Mouse (Mus musculus) neural tube, embryonic 15.5 days (tissue): ENCODE results near the gene Sdhc. TPM values are rescaled to one million over a fixed set of nuclear protein-coding genes. Genes with fewer than 3 reads are reported as not detected.
A peak's percentile ranks its signal among the peaks of the same experiment; 100 is the strongest.

ENCODE experiments used
- ATAC-seq: fragments of 200-750 bp; cut with Nextera tagmentation; 2 replicates; pipeline ENCODE4 v1.8.0; 2017; ENCODE audit warnings: mild to moderate bottlenecking, moderate TSS enrichment, moderate library complexity; ENCODE audit not compliant: low FRiP score
- H3K27ac ChIP-seq: fragments of 300-500 bp; sonication (generic); replicated peaks from 2 replicates; pipeline ENCODE4 v1.5.1; 2015; ENCODE audit warnings: mild to moderate bottlenecking, inconsistent platforms
- H3K27me3 ChIP-seq: fragments of 300-500 bp; sonication (generic); replicated peaks from 2 replicates; pipeline ENCODE4 v1.6.1; 2015; ENCODE audit warnings: inconsistent platforms
- H3K36me3 ChIP-seq: fragments of 300-500 bp; sonication (generic); 2 replicates; pipeline ENCODE4 v1.6.1; 2015; ENCODE audit warnings: inconsistent platforms
- H3K4me1 ChIP-seq: fragments of 300-500 bp; sonication (generic); 2 replicates; pipeline ENCODE4 v1.6.1; 2015; ENCODE audit warnings: inconsistent platforms
- H3K4me2 ChIP-seq: fragments of 300-500 bp; sonication (generic); 2 replicates; pipeline ENCODE4 v1.6.1; 2015; ENCODE audit warnings: inconsistent platforms, mild to moderate bottlenecking, moderate library complexity
- H3K4me3 ChIP-seq: fragments of 300-500 bp; sonication (generic); replicated peaks from 2 replicates; pipeline ENCODE4 v1.5.1; 2015; ENCODE audit warnings: mild to moderate bottlenecking, inconsistent platforms
- H3K9ac ChIP-seq: fragments of 300-500 bp; sonication (generic); replicated peaks from 2 replicates; pipeline ENCODE4 v1.6.1; 2015; ENCODE audit warnings: mild to moderate bottlenecking, inconsistent platforms
- H3K9me3 ChIP-seq: fragments of 300-500 bp; sonication (generic); replicated peaks from 2 replicates; pipeline ENCODE4 v1.6.1; 2016; ENCODE audit warnings: inconsistent platforms
- WGBS: fragments of 180-500 bp; shearing (Covaris S2); methylation state at CpG from one replicate; pipeline ENCODE4 v1.1.7; 2015; ENCODE audit warnings: mixed read lengths; 5-methylcytosine and 5-hydroxymethylcytosine counted together
- polyA plus RNA-seq: library from polyadenylated mRNA; unstranded; fragments of >200 nt; fragmentation: Nextera tagmentation; extraction: Ambion mirVana; gene quantifications from 2 replicates; pipeline ENCODE4 v1.2.1, GENCODE M21; 2015

The Sdhc gene
- polyA plus RNA-seq = 311 and 314 TPM in 2 replicates

DNA sequence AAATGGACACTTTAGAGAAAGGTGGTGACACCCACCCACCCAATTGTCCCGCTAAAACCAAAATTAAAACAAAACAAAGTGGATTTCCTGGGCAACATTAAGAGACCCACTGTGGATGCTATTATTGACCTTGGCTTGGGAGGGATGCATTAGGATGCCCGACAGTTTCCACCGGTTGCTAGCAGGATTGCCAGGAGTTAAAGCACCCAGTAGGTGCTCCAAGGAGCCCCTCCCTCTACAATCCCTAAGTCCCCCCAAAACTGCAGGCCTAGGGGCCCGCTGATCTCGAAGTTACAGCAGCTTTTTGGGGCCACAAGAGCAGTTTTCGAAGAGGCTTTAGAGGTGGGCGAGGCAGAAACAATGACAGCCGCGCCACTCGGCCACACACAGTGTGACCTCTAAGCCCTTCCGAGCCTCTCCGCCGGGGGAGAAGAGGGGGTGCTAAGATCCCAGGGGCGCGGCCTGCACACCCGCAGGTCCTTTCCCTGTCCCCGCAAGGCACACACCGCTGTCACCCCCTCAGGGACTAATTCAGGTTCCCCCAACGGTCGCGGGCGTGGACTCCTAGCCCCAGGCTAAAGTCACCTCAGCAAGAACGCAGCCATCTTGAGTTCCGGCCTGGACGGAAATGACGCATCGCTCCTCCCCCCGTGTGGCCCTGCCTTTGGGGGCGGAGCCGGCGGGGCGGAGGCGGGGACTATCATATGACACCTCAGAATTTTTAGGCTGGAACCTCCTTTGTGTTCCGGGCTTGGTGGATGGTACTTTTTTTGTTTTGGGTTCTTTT, at the start of gene Sdhc, which contains the start of gene Mpz:
Sdhc (minus strand) TSS at position 630 of the 787 bp plus-strand sequence.
Mpz (plus strand) TSS at position 738 of the 787 bp plus-strand sequence.
- ATAC-seq = peak; percentile 98
- Histone ChIP-seq H3K27ac (peak within 1 kb of the TSS; percentile 87), H3K36me3 (peaks cover 3% of the 10 kb centered on the region; the same call in 1 of the 2 replicates), H3K4me2 (peak within 1 kb of the TSS; percentile 82), H3K9ac (peak within 1 kb of the TSS; percentile 79), H3K4me3 (peak within 1 kb of the TSS; percentile 63), H3K9me3 (no peaks in the 10 kb centered on the region), H3K27me3 (no peaks in the 10 kb centered on the region), H3K4me1 (peaks cover 20% of the 10 kb centered on the region)
- WGBS = under 1% methylated on average over 34 of the region's 34 CpGs

DNA sequence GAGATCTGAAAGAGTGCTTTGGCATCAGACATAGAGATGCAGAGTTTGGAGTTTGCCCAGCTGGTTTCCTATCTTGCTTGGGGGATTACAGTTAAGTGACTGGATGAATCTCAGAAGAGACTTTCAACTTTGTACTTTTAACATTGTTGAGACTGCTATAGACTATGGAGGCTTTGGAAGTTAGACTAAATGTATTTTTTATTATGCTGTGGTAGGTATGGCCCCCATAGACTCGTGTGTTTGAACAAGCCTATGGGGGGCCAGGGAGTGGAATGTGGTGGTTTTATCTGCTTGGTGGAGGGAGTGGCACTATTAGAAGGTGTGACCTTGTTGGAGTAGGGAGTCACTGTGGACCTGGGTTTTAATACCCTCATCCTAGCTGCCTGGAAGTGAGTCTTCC, 49.1 kb upstream of the Sdhc start:
- ATAC-seq = no peak
- peaks cover 16% of the 10 kb centered on the region for H3K4me1 ChIP-seq
- no peak overlapping the region for H3K4me2 ChIP-seq
- 71% methylated on average over 1 of the region's 1 CpGs for WGBS
- no peaks in the 10 kb centered on the region for H3K36me3 ChIP-seq
- H3K9me3 ChIP-seq = no peaks in the 10 kb centered on the region
- peaks cover 28% of the 10 kb centered on the region for H3K27me3 ChIP-seq
- no peak overlapping the region for H3K4me3 ChIP-seq
- no peak overlapping the region for H3K27ac ChIP-seq
- no peak overlapping the region for H3K9ac ChIP-seq

DNA sequence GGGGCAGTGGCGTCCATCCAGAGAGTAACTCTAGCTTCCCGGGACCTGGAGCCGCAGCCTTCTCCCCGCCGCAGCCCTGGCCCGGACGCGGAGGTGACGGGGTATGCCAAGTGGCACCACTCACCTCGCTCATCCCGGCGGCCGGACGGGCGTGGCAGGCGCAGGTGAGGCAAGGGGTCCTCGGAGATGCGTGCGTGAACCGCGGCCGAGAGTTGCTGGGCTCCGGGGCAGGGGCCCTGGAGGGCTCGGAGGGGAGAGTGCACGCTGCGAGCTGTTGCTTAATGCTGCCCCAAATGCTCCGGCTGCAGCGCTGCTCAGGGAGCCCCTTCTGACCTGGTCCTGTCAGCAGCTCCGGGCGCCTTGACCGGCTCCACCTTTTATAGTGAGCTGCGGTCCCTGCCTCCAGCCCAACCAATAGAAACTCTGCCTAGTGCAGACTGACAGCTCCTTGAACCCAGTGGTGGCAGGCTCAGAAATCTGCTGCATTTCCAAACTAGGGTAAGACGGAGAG, 45.5 kb upstream of the Sdhc start, which contains the start of gene Pcp4l1:
Pcp4l1 (minus strand) TSS at position 382 of the 511 bp plus-strand sequence.
- Histone ChIP-seq H3K9me3 (no peaks in the 10 kb centered on the region), H3K4me3 (peak within 1 kb of the TSS; percentile 58), H3K9ac (peak within 1 kb of the TSS; percentile 61), H3K4me1 (peaks cover 39% of the 10 kb centered on the region), H3K27me3 (peaks cover 36% of the 10 kb centered on the region), H3K27ac (peak within 1 kb of the TSS; percentile 24; the same call in 1 of the 2 replicates), H3K36me3 (no peaks in the 10 kb centered on the region), H3K4me2 (peak within 1 kb of the TSS; percentile 99)
- under 1% methylated on average over 33 of the region's 33 CpGs for WGBS
- ATAC-seq = peak; percentile 71

DNA sequence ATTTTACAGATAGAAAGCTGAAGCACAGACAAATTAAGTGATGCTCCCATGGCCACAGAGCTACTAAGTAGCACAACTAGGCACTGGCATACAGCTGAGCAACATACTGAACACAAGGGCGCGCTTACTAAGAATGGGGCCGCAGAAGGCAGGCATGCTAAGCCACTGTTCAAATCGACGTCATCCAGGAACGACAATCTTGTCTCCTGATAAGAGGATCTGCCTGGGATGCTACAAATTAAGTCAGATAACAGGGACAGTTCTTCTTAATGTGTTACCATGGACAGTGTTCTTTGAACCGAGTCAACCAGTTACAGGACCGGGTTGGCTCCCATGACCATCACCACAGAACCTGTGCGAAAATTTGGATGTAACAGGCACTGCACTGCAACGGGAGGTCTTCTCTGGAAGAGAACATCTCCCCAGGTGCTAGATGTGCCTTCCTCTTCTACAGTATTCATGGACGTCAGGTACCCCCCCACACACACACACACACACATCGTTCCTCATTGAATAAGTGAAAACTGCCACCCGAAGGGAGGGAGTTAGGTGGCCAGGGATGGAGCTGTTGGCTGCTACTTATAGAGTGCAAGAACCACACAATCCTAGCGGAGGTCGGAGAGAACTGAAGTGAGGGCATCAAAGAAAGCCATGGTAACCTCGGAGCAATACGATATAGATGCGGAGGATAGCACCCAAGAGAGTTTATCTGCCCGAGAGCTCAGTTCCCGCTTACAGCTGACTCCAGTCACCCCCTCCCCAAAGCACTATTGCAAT, 44.8 kb upstream of the Sdhc start:
- ATAC-seq = peak; percentile 47; the same call in 1 of the 2 replicates
- peak overlapping the region; percentile 99 for H3K4me2 ChIP-seq
- WGBS = 6% methylated on average over 20 of the region's 20 CpGs
- peak overlapping the region; percentile 58 for H3K4me3 ChIP-seq
- H3K9ac ChIP-seq = peak overlapping the region; percentile 61
- H3K27ac ChIP-seq = 0 out of 2 replicates have a peak overlapping the region, but pooled peaks have one; percentile 24
- H3K9me3 ChIP-seq = no peaks in the 10 kb centered on the region
- no peaks in the 10 kb centered on the region for H3K36me3 ChIP-seq
- peaks cover 39% of the 10 kb centered on the region for H3K4me1 ChIP-seq
- H3K27me3 ChIP-seq = peaks cover 36% of the 10 kb centered on the region

GRCm38 (mm10) chr1:171193911-171194830, 43.8 kb upstream of the Sdhc start:
- WGBS = 28% methylated on average over 11 of the region's 11 CpGs
- peaks cover 46% of the 10 kb centered on the region for H3K4me1 ChIP-seq
- peak overlapping the region; percentile 58 for H3K4me3 ChIP-seq
- peak overlapping the region; percentile 51 for H3K27ac ChIP-seq
- no peaks in the 10 kb centered on the region for H3K9me3 ChIP-seq
- no peak overlapping the region for H3K9ac ChIP-seq
- no peak; the same call in 1 of the 2 replicates for ATAC-seq
- H3K27me3 ChIP-seq = peaks cover 36% of the 10 kb centered on the region
- H3K36me3 ChIP-seq = no peaks in the 10 kb centered on the region
- peak overlapping the region; percentile 99 for H3K4me2 ChIP-seq

DNA sequence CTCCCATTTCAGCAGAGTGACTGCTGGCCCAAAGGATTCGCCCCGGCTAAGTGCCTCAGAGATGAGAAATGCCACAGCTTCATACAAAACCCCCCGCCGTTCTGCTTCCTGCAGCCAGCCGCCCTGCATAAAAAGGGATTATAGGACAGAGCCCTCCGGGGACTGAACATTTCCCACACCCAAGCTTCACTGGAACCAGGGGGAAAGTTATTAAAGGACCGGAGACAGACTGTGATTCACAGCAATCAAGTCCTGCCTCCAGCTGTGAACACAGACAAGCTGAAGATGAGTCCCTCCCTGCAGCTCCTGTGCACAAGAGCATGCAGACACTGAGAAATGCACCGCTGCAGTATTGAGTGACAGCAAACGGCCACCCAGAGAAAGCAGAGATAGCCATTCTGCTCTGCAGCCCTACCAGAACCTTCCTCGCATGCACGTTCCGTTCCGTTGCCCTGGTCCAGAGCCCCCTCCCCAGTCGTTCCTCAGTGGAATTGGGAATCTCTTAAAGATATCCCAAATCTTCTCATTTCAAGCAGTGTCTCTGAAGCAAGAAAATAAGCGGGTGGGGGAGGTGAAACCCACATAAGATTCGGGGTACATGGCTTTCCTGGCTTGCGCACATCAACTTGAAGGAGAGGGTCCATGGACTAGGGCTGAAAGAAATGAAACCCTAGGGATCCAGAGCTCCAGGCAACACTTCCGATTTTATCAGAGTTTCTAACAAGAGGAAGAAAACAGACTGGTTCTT, 42.9 kb upstream of the Sdhc start:
- Histone ChIP-seq H3K4me1 (peaks cover 55% of the 10 kb centered on the region), H3K36me3 (no peaks in the 10 kb centered on the region), H3K9me3 (no peaks in the 10 kb centered on the region), H3K4me3 (peak overlapping the region; percentile 58), H3K4me2 (peak overlapping the region; percentile 99), H3K9ac (peak overlapping the region; percentile 44), H3K27ac (peak overlapping the region; percentile 51), H3K27me3 (peaks cover 36% of the 10 kb centered on the region)
- 4% methylated on average over 18 of the region's 18 CpGs for WGBS
- ATAC-seq = peak; percentile 21; the same call in 1 of the 2 replicates

GRCm38 (mm10) chr1:171192283-171192682, 41.9 kb upstream of the Sdhc start:
- ATAC-seq = no peak
- Histone ChIP-seq H3K27ac (0 out of 2 replicates have a peak overlapping the region, but pooled peaks have one; percentile 23), H3K9ac (no peak overlapping the region), H3K4me2 (peak overlapping the region; percentile 99), H3K4me3 (no peak overlapping the region), H3K27me3 (peaks cover 28% of the 10 kb centered on the region), H3K36me3 (no peaks in the 10 kb centered on the region), H3K4me1 (peaks cover 58% of the 10 kb centered on the region), H3K9me3 (no peaks in the 10 kb centered on the region)
- WGBS = 50% methylated on average over 10 of the region's 10 CpGs

DNA sequence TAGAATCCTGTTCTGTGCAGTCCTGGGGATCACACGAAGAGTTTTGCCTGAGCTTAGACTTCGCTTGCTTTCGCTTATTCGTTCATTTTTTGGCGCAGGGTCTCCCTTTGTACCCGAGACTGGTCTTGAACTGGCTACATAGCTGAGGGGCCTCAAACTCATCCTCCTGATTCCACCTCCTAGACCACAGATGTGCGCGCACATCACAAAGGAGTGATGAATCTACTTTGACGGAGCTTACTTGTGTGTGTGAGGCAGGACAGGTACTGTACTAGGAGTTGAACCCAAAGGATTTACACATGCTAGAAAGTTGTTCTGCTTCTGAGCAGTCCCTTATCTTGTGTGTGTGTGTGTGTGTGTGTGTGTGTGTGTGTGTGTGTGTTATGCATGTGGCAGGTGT, 40.4 kb upstream of the Sdhc start:
- Histone ChIP-seq H3K4me3 (no peak overlapping the region), H3K9me3 (no peaks in the 10 kb centered on the region), H3K9ac (no peak overlapping the region), H3K4me1 (peaks cover 58% of the 10 kb centered on the region), H3K27me3 (peaks cover 19% of the 10 kb centered on the region), H3K36me3 (no peaks in the 10 kb centered on the region), H3K27ac (no peak overlapping the region), H3K4me2 (no peak overlapping the region)
- ATAC-seq = no peak
- 97% methylated on average over 9 of the region's 9 CpGs for WGBS

- H3K27ac ChIP-seq = no peak overlapping the region
Measured at GRCm38 (mm10) chr1:171189476-171190114, 39.2 kb upstream of the Sdhc start.

DNA sequence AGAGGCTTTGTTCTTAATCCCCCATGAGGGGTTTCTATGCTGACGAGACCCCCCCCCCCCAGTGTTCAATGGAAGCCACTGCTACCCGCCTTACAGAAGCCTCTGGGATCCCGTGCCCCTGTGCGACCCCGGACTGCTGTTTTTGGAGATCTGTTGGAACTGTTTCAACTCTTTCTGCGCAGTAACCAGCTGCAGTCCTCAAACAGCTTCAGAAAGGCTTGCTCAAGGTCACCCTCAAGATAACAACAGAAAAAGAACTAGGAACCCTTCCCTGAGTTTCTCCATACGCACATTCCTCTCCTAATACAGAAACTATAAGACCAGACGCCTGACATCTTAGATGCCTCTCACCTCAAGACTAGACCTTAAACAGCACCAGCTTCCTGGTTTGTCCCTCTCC, 38.6 kb upstream of the Sdhc start:
- H3K27ac ChIP-seq = no peak overlapping the region
- H3K9ac ChIP-seq = no peak overlapping the region
- no peaks in the 10 kb centered on the region for H3K36me3 ChIP-seq
- peaks cover 2% of the 10 kb centered on the region for H3K27me3 ChIP-seq
- no peak for ATAC-seq
- H3K9me3 ChIP-seq = no peaks in the 10 kb centered on the region
- H3K4me2 ChIP-seq = peak overlapping the region; percentile 9; the same call in 1 of the 2 replicates
- peaks cover 49% of the 10 kb centered on the region for H3K4me1 ChIP-seq
- no peak overlapping the region for H3K4me3 ChIP-seq
- 16% methylated on average over 8 of the region's 8 CpGs for WGBS

More at GRCm38 (mm10) chr1:171189476-171190114, 39.2 kb upstream of the Sdhc start:
- no peaks in the 10 kb centered on the region for H3K36me3 ChIP-seq
- no peaks in the 10 kb centered on the region for H3K9me3 ChIP-seq
- peaks cover 8% of the 10 kb centered on the region for H3K27me3 ChIP-seq
- H3K4me1 ChIP-seq = peaks cover 54% of the 10 kb centered on the region
- peak; percentile 28; the same call in 1 of the 2 replicates for ATAC-seq
- no peak overlapping the region for H3K9ac ChIP-seq
- 30% methylated on average over 14 of the region's 14 CpGs for WGBS
- H3K4me2 ChIP-seq = peak overlapping the region; percentile 9; the same call in 1 of the 2 replicates
- no peak overlapping the region for H3K4me3 ChIP-seq
